Mouse (Mus musculus) adrenal gland, adult (tissue): ENCODE data around the gene Emx1.

Experiments used
- DNase-seq, 2 experiments: peaks; one replicate each; pipeline ENCODE4 v3.0.0; 2022 to 2023; ENCODE audit warnings: low spot score in 1 of 2; ENCODE audit not compliant: inconsistent age in 2 of 2

Emx1 gene

GRCm38 (mm10) chr6:85227520-85227919, 40.3 kb downstream of the Emx1 start:
- no peak for DNase-seq

- DNase-seq: no peak
Measured at GRCm38 (mm10) chr6:85230762-85231161, 43.5 kb downstream of the Emx1 start.

- DNase-seq: no peak
Measured at GRCm38 (mm10) chr6:85231469-85231868, 44.2 kb downstream of the Emx1 start.

- no peak for DNase-seq
Measured at GRCm38 (mm10) chr6:85232045-85232444, 44.8 kb downstream of the Emx1 start.

GRCm38 (mm10) chr6:85232836-85233623, 45.8 kb downstream of the Emx1 start:
- peak; percentile 46 to 76 for DNase-seq

GRCm38 (mm10) chr6:85234796-85235195, 47.6 kb downstream of the Emx1 start:
- no peak for DNase-seq

GRCm38 (mm10) chr6:85237001-85237400, 49.8 kb downstream of the Emx1 start:
- DNase-seq: peak in 1 of 2 experiments; percentile 69

- DNase-seq: peak in 1 of 2 experiments; percentile 25
Measured at GRCm38 (mm10) chr6:85237595-85238337, 50.5 kb downstream of the Emx1 start.

- peak; percentile 75 to 96 for DNase-seq
Measured at GRCm38 (mm10) chr6:85239044-85239489, 51.8 kb downstream of the Emx1 start.

GRCm38 (mm10) chr6:85249821-85250220, 62.6 kb downstream of the Emx1 start:
- no peak for DNase-seq

GRCm38 (mm10) chr6:85250811-85251241, 63.6 kb downstream of the Emx1 start:
- peak; percentile 44 to 84 for DNase-seq

GRCm38 (mm10) chr6:85252251-85253058, 65.2 kb downstream of the Emx1 start:
- DNase-seq: peak in 1 of 2 experiments; percentile 59

GRCm38 (mm10) chr6:85253275-85253674, 66.0 kb downstream of the Emx1 start:
- DNase-seq: peak in 1 of 2 experiments; percentile 69
